ENCODE assay signal across 1 mouse cellular context in the genomic region with DNA sequence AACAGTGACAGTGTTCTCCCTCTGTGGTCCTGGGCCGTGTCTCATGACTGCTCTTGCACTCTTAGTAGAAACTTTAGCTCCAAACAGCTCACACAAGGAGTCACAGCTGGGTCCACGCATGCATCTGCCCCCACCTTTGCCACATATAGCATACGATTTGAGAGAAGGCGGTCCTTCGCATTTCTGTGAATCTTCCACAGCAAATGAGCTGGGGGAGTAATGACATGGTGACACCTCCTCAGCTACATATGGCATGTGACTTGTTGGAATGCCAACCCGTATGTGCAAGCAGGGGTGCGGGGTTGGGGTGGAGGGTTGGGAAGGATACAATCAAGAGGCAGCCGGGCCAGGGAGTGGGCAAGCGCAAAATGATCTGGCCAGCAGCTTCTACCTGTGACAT.
TF ChIP-seq lines count a peak whose summit lies in the region.

No protein-coding gene starts in this region.

TF ChIP-seq in MEL, 35 proteins besides CTCF, POLR2A, EP300 and RAD21 (continued from another document):
- TF ChIP-seq E2F4 (IDR thresholded peaks at IDR 0.05; ENCODE audit: borderline replicate concordance, low read depth, low read length) = no peak
